Mouse (Mus musculus): ENCODE data around the gene Slc12a9. TPM values are rescaled to one million over a fixed set of nuclear protein-coding genes. Genes with fewer than 3 reads are reported as not detected.
"Not testable (repeated sequence)": the region's sequence is repeated elsewhere in the genome, so short reads cannot be mapped to it uniquely, and the experiment has no call there.

The Slc12a9 gene
- polyA plus RNA-seq, 1 experiment from 2014 or later: 18.6 TPM

DNA sequence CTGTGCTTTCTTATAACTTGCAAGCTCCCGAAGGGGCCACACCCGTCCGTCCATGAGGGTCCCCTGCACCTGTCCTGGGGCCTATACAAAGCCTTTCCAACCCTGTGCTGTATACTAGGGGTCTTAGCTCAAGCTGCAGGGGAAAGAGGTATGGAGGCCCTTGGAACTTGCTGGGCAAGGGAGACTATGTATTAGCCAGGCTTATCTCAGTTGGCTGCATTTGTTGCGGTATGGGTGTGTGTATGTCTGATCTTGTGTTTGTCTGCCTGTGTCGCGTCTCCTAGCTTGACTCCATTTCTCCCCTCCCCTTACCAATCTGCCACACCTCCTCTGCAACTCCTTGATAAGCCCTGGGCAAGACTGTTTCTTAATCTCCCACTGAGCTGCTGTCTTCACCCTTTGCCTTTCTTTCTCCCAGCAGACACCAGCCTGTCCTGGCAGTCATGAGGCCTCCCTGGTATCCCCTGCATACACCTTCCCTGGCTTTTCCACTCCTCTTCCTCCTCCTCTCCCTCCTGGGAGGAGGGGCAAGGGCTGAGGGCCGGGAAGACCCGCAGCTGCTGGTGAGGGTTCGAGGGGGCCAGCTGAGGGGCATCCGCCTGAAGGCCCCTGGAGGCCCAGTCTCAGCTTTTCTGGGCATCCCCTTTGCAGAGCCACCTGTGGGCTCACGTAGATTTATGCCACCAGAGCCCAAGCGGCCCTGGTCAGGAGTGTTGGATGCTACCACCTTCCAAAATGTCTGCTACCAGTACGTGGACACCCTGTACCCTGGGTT is 43.6 kb downstream of the Slc12a9 start:
- Histone ChIP-seq H3K27ac (replicated peaks; ENCODE audit: low read depth, low read length) (no peak overlapping the region), H3K9ac (replicated peaks; ENCODE audit: low read length) (peak overlapping the region; percentile 39; the same call in 1 of the 2 replicates), H3K4me2 (ENCODE audit: low read length) (peak overlapping the region; percentile 98), H3K9me3 (ENCODE audit: control insufficient read depth, low read length) (no peaks in the 10 kb centered on the region), H3K4me1 (ENCODE audit: control insufficient read depth, insufficient read depth, low read length) (peaks cover 22% of the 10 kb centered on the region), H3K4me3 (replicated peaks; ENCODE audit: low read depth, low read length) (peak overlapping the region; percentile 50), H3K27me3 (ENCODE audit: control insufficient read depth, insufficient read depth, low read length) (peaks cover 23% of the 10 kb centered on the region), H3K36me3 (ENCODE audit: control insufficient read depth, insufficient read depth, low read length) (no peaks in the 10 kb centered on the region)
- WGBS: 54% methylated on average over 13 of the region's 13 CpGs
- DNase-seq (no peak), ATAC-seq (ENCODE audit: low FRiP score, low TSS enrichment) (no peak)

DNA sequence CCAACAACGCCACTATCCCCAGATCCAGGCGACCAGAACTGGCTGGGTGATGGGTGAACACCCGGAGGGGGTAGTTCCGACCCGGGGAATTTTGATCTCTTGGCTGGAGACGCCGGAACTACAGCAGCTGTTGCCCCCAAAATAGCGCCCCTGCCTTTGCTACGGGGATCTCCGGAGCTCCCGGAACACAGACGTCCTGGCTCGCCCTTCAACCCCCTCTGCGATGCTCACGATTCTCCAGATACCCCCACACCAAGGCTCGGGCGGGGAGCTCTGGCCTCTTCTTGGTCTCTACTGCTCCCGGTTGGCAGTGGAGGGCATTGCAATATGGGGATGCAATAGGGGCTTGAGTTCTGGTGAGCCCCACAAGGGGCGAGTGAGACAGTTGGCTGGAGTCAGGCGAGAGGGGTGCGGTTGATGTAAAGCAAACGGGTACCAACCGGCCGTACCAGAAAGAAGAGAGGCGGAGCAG is 44.4 kb downstream of the Slc12a9 start:
- no peak overlapping the region for H3K27ac ChIP-seq (replicated peaks; ENCODE audit: low read depth, low read length)
- H3K9me3 ChIP-seq (ENCODE audit: control insufficient read depth, low read length): no peaks in the 10 kb centered on the region
- ATAC-seq (ENCODE audit: low FRiP score, low TSS enrichment) (no peak), DNase-seq (peak; percentile 75)
- H3K4me2 ChIP-seq (ENCODE audit: low read length): peak overlapping the region; percentile 98
- peak overlapping the region; percentile 50 for H3K4me3 ChIP-seq (replicated peaks; ENCODE audit: low read depth, low read length)
- H3K36me3 ChIP-seq (ENCODE audit: control insufficient read depth, insufficient read depth, low read length): no peaks in the 10 kb centered on the region
- H3K4me1 ChIP-seq (ENCODE audit: control insufficient read depth, insufficient read depth, low read length): peaks cover 20% of the 10 kb centered on the region; the same call in 1 of the 2 replicates
- peak overlapping the region; percentile 39; the same call in 1 of the 2 replicates for H3K9ac ChIP-seq (replicated peaks; ENCODE audit: low read length)
- 2% methylated on average over 25 of the region's 25 CpGs for WGBS
- peaks cover 23% of the 10 kb centered on the region for H3K27me3 ChIP-seq (ENCODE audit: control insufficient read depth, insufficient read depth, low read length)

GRCm38 (mm10) chr5:137287953-137288743 is 45.2 kb downstream of the Slc12a9 start:
- Histone ChIP-seq H3K4me3 (replicated peaks; ENCODE audit: low read depth, low read length) (peak overlapping the region; percentile 50), H3K4me1 (ENCODE audit: control insufficient read depth, insufficient read depth, low read length) (peaks cover 18% of the 10 kb centered on the region; the same call in 1 of the 2 replicates), H3K9me3 (ENCODE audit: control insufficient read depth, low read length) (no peaks in the 10 kb centered on the region), H3K36me3 (ENCODE audit: control insufficient read depth, insufficient read depth, low read length) (no peaks in the 10 kb centered on the region), H3K4me2 (ENCODE audit: low read length) (peak overlapping the region; percentile 98), H3K27ac (replicated peaks; ENCODE audit: low read depth, low read length) (peak overlapping the region; percentile 53), H3K9ac (replicated peaks; ENCODE audit: low read length) (peak overlapping the region; percentile 65), H3K27me3 (ENCODE audit: control insufficient read depth, insufficient read depth, low read length) (peaks cover 23% of the 10 kb centered on the region)
- ATAC-seq (ENCODE audit: low FRiP score, low TSS enrichment): peak; percentile 18; the same call in 1 of the 2 replicates
- WGBS: under 1% methylated on average over 57 of the region's 65 CpGs
- peak; percentile 62 for DNase-seq

GRCm38 (mm10) chr5:137287032-137287952 is 46.1 kb downstream of the Slc12a9 start, which contains the start of gene Ache:
Gene Ache (plus strand): TSS chr5:137287519.
- H3K4me2 ChIP-seq (ENCODE audit: low read length): peak within 1 kb of the TSS; percentile 98
- no peaks in the 10 kb centered on the region for H3K36me3 ChIP-seq (ENCODE audit: control insufficient read depth, insufficient read depth, low read length)
- WGBS: under 1% methylated on average over 40 of the region's 40 CpGs
- peaks cover 12% of the 10 kb centered on the region; the same call in 1 of the 2 replicates for H3K4me1 ChIP-seq (ENCODE audit: control insufficient read depth, insufficient read depth, low read length)
- DNase-seq: peak; percentile 81
- peak; percentile 57 for ATAC-seq (ENCODE audit: low FRiP score, low TSS enrichment)
- peak within 1 kb of the TSS; percentile 71 for H3K27ac ChIP-seq (replicated peaks; ENCODE audit: low read depth, low read length)
- peak within 1 kb of the TSS; percentile 50 for H3K4me3 ChIP-seq (replicated peaks; ENCODE audit: low read depth, low read length)
- H3K9ac ChIP-seq (replicated peaks; ENCODE audit: low read length): peak within 1 kb of the TSS; percentile 65
- peaks cover 22% of the 10 kb centered on the region for H3K27me3 ChIP-seq (ENCODE audit: control insufficient read depth, insufficient read depth, low read length)
- no peaks in the 10 kb centered on the region for H3K9me3 ChIP-seq (ENCODE audit: control insufficient read depth, low read length)

GRCm38 (mm10) chr5:137286655-137287031 is 46.8 kb downstream of the Slc12a9 start:
- H3K27ac ChIP-seq (replicated peaks; ENCODE audit: low read depth, low read length): peak overlapping the region; percentile 71
- peak; percentile 95 for DNase-seq
- H3K9ac ChIP-seq (replicated peaks; ENCODE audit: low read length): peak overlapping the region; percentile 65; the same call in 1 of the 2 replicates
- no peaks in the 10 kb centered on the region for H3K36me3 ChIP-seq (ENCODE audit: control insufficient read depth, insufficient read depth, low read length)
- peaks cover 12% of the 10 kb centered on the region; the same call in 1 of the 2 replicates for H3K4me1 ChIP-seq (ENCODE audit: control insufficient read depth, insufficient read depth, low read length)
- peaks cover 19% of the 10 kb centered on the region for H3K27me3 ChIP-seq (ENCODE audit: control insufficient read depth, insufficient read depth, low read length)
- ATAC-seq (ENCODE audit: low FRiP score, low TSS enrichment): peak; percentile 79
- peak overlapping the region; percentile 98 for H3K4me2 ChIP-seq (ENCODE audit: low read length)
- H3K9me3 ChIP-seq (ENCODE audit: control insufficient read depth, low read length): no peaks in the 10 kb centered on the region
- H3K4me3 ChIP-seq (replicated peaks; ENCODE audit: low read depth, low read length): peak overlapping the region; percentile 50
- WGBS: under 1% methylated on average over 16 of the region's 16 CpGs

DNA sequence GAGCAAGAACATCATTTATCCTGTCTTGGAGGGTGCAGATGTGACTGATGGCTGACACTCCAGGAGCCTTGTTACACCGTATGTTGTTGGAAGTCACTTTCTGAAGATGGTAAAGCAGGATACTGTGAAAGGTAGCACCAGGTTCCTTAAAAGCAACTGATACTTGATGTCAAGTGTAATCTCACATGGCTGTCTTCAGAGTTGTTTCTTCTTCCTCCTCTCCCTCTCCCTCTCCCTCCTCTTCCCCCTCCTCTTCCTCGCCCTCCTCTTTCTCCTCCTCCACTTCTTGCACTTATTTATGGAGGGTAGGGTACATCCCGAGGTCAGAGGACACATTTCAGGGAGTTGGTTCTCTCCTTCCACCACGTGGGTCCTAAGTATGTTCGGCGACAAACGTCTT is 47.4 kb downstream of the Slc12a9 start:
- WGBS: 65% methylated on average over 7 of the region's 7 CpGs
- Histone ChIP-seq H3K4me1 (ENCODE audit: control insufficient read depth, insufficient read depth, low read length) (peaks cover 12% of the 10 kb centered on the region; the same call in 1 of the 2 replicates), H3K27me3 (ENCODE audit: control insufficient read depth, insufficient read depth, low read length) (peaks cover 19% of the 10 kb centered on the region), H3K36me3 (ENCODE audit: control insufficient read depth, insufficient read depth, low read length) (no peaks in the 10 kb centered on the region), H3K9ac (replicated peaks; ENCODE audit: low read length) (no peak overlapping the region; the same call in 1 of the 2 replicates), H3K9me3 (ENCODE audit: control insufficient read depth, low read length) (no peaks in the 10 kb centered on the region), H3K4me2 (ENCODE audit: low read length) (peak overlapping the region; percentile 98), H3K4me3 (replicated peaks; ENCODE audit: low read depth, low read length) (no peak overlapping the region), H3K27ac (replicated peaks; ENCODE audit: low read depth, low read length) (no peak overlapping the region)
- DNase-seq (no peak), ATAC-seq (ENCODE audit: low FRiP score, low TSS enrichment) (no peak)

DNA sequence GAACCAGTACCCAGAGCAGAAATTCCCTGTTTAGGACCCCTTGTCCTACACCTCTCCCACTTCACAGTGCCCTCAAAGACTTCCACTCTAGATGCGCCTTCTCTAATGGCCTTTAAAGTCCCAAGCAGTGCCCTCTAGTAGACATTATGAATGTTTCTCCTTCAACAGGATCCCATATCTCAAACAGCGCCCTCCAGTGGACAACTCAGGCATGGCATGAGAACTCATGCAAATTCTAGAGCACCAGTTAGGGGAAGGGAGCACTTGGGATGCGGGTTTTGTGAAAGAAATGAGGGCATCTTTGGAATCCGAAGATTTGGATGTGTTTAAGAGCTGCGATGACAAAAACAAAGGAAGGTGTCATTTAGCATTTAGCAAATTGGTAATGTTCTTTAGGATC is 48.4 kb downstream of the Slc12a9 start:
- peak; percentile 20 for DNase-seq
- H3K4me3 ChIP-seq (replicated peaks; ENCODE audit: low read depth, low read length): no peak overlapping the region
- H3K27ac ChIP-seq (replicated peaks; ENCODE audit: low read depth, low read length): no peak overlapping the region
- peaks cover 12% of the 10 kb centered on the region for H3K27me3 ChIP-seq (ENCODE audit: control insufficient read depth, insufficient read depth, low read length)
- H3K4me1 ChIP-seq (ENCODE audit: control insufficient read depth, insufficient read depth, low read length): peaks cover 12% of the 10 kb centered on the region; the same call in 1 of the 2 replicates
- 66% methylated on average over 5 of the region's 5 CpGs for WGBS
- H3K9me3 ChIP-seq (ENCODE audit: control insufficient read depth, low read length): no peaks in the 10 kb centered on the region
- no peak for ATAC-seq (ENCODE audit: low FRiP score, low TSS enrichment)
- H3K4me2 ChIP-seq (ENCODE audit: low read length): no peak overlapping the region
- H3K36me3 ChIP-seq (ENCODE audit: control insufficient read depth, insufficient read depth, low read length): no peaks in the 10 kb centered on the region
- H3K9ac ChIP-seq (replicated peaks; ENCODE audit: low read length): no peak overlapping the region

GRCm38 (mm10) chr5:137284411-137284810 is 49.0 kb downstream of the Slc12a9 start:
- DNase-seq; H3K4me2 ChIP-seq (ENCODE audit: low read length); H3K27ac ChIP-seq (replicated peaks; ENCODE audit: low read depth, low read length); H3K9ac ChIP-seq (replicated peaks; ENCODE audit: low read length); H3K27me3 ChIP-seq (ENCODE audit: control insufficient read depth, insufficient read depth, low read length); H3K36me3 ChIP-seq (ENCODE audit: control insufficient read depth, insufficient read depth, low read length); H3K4me3 ChIP-seq (replicated peaks; ENCODE audit: low read depth, low read length); H3K9me3 ChIP-seq (ENCODE audit: control insufficient read depth, low read length); ATAC-seq (ENCODE audit: low FRiP score, low TSS enrichment): not testable (repeated sequence)
- H3K4me1 ChIP-seq (ENCODE audit: control insufficient read depth, insufficient read depth, low read length): peaks cover 11% of the 10 kb centered on the region; the same call in 1 of the 2 replicates
- whole genome bisulfite sequencing: 85% methylated on average over 5 of the region's 6 CpGs
